Mouse (Mus musculus): Measurements from ENCODE around the gene Ubqln4. TPM values are rescaled to one million over a fixed set of nuclear protein-coding genes. Genes with fewer than 3 reads are reported as not detected.
A peak's percentile ranks its signal among the peaks of the same experiment; 100 is the strongest.
"Not testable (repeated sequence)": the region's sequence is repeated elsewhere in the genome, so short reads cannot be mapped to it uniquely, and the experiment has no call there.

The Ubqln4 gene
- total RNA-seq, 2 experiments from 2014 or later: 56.5 to 57.2 TPM

GRCm38 (mm10) chr3:88563442-88563841 is 9.9 kb downstream of the Ubqln4 start:
- DNase-seq: no peak
- intact Hi-C loops (cut with DNase I): no loop called here

GRCm38 (mm10) chr3:88563966-88564365 is 10.4 kb downstream of the Ubqln4 start:
- intact Hi-C loops (cut with DNase I): no loop called here
- no peak for DNase-seq

- DNase-seq: peak; percentile 49 to 52
- intact Hi-C loops (cut with DNase I): no loop called here
These were observed 12.6 kb downstream of the Ubqln4 start for GRCm38 (mm10) chr3:88566116-88566515.

DNA sequence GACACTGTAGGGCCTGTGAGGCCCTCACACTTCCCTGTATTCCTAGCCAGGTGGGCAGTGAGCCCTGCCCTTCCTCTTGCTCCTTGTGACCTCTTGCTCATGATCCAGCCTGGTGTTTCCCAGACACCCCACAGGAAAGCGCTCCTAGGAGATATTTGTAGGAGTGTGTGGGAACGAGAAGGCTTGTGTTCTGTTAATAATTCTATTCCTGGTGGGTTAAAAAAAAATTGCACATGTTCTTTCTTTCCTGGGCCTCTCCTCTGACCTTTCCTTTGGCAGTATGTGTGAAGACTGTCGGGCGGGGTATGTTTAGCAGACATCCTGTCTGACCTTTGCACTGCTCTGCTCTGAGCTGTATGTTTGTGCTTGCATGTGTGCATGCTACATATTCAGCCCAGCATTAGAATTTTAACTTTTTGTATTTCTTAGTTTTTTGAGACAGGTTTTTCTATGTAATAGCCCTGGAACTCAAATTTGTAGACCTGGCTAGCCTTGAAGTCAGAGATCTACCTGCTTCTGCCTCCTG is 13.0 kb downstream of the Ubqln4 start:
- peak in 1 of 2 experiments; percentile 31 for DNase-seq
- intact Hi-C loops (cut with DNase I): no loop called here

GRCm38 (mm10) chr3:88567892-88568291 is 14.3 kb downstream of the Ubqln4 start:
- intact Hi-C loops (cut with DNase I): no loop called here
- DNase-seq: no peak

DNA sequence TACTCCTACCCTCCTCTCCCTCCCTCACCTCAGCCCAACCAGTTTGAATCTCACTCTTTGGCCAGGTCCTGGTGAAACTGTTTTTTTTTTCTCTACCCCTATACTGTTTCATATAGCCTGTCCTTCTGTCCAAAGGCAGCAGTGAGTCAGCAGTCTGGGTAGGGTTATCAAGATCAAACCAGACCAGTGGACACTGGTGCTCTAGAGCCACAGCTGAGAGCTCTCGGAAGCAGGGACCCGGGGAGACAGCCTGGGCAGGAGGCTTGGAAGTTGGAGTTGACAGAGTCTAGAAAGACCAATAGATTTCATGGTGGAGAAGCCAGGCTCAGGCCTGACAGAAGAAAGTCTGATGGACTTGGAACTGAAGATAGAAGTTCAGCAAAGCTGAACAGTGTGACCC is 15.1 kb downstream of the Ubqln4 start:
- intact Hi-C loops (cut with DNase I): no loop called here
- DNase-seq: no peak

DNA sequence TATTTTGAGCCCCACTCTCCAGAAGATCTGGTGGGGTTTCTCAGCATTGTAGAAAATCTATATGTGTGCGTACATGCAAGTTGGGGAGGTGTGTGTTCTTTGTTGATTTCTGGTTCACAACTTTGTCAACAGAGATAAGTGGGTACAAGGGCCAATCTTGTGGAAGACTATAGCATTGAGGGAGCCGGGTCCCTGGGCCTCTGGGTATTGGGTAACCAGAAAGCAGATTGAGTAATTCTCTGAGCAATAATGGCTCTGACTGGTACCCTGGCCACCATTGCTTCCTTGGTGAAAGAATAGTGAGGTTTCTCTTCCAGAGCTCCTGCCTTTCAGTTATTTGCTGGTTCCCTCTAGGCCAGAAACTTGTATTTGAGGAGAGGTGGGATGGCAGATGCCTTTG is 15.5 kb downstream of the Ubqln4 start:
- intact Hi-C loops (cut with DNase I): no loop called here

GRCm38 (mm10) chr3:88569694-88570093 is 16.1 kb downstream of the Ubqln4 start:
- intact Hi-C loops (cut with DNase I): no loop called here
- DNase-seq: no peak

More for the DNA sequence above, 15.5 kb downstream of the Ubqln4 start:
- no peak for DNase-seq

GRCm38 (mm10) chr3:88570341-88570740 is 16.8 kb downstream of the Ubqln4 start:
- DNase-seq: no peak
- intact Hi-C loops (cut with DNase I): no loop called here

DNA sequence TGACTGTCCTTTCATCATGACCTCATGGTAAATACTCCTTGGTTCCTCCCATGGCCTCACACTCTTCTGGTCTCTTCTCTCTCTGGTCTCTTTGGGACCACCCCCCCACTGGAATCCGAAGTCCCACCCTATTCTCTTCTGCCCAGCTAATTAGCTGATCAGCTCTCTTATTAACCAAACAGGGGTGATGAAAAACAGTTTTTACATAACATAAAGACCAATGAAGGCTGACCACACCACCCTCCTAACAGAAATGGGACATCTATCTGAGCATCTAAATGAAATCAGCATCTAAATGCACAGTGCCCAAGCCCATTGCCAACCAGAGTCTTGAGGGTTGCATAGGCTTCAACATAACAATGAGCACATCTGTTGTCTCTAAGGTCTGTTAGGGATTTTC is 18.3 kb downstream of the Ubqln4 start:
- no peak for DNase-seq
- intact Hi-C loops (cut with DNase I): no loop called here

- DNase-seq: no peak
- intact Hi-C loops (cut with DNase I): no loop called here
These were observed 19.3 kb downstream of the Ubqln4 start for GRCm38 (mm10) chr3:88572835-88573234.

DNA sequence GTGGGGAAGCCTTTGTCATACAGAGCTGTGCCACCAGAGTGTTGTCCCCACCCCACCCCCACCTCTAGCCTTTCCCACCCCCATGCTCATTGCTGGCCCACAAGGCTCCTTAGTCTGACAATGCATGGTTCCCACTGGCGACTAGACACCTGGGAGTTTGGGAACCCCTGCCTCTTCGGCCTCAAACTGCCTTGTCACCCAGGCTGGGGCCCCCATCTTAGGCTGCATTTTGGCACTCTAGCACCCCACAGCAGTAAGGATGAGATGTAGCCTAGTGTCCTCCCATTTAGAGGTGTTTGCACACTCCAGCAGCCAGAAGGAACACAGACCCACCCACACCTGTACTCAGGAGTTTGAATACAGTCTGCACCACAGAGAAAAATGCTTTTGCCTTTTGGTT is 20.3 kb downstream of the Ubqln4 start:
- no peak for DNase-seq
- intact Hi-C loops (cut with DNase I): no loop called here

GRCm38 (mm10) chr3:88575540-88575939 is 22.0 kb downstream of the Ubqln4 start, which contains the start of gene Ssr2:
Ssr2 (plus strand) TSS chr3:88575876.
- no peak for DNase-seq
- intact Hi-C loops (cut with DNase I): no loop called here

DNA sequence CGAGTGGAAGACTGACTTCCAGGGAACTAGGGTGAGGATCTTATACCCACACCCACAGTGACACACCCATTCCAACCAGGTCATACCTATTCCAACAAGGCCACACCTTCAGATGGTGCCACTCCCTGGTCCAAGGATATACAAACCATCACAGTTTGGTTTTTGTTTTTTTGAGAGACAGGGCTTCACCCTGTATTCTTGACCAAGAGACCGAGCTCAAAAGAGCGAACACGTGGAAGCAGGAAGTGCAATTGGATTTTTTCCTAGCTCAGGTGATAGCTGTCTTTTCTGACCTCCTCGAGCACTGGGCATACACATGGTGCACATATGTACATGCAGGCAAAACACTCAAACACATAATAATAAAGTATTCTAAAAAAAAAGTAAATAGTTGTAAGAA is 24.3 kb downstream of the Ubqln4 start:
- DNase-seq; intact Hi-C loops (cut with DNase I): not testable (repeated sequence)

DNA sequence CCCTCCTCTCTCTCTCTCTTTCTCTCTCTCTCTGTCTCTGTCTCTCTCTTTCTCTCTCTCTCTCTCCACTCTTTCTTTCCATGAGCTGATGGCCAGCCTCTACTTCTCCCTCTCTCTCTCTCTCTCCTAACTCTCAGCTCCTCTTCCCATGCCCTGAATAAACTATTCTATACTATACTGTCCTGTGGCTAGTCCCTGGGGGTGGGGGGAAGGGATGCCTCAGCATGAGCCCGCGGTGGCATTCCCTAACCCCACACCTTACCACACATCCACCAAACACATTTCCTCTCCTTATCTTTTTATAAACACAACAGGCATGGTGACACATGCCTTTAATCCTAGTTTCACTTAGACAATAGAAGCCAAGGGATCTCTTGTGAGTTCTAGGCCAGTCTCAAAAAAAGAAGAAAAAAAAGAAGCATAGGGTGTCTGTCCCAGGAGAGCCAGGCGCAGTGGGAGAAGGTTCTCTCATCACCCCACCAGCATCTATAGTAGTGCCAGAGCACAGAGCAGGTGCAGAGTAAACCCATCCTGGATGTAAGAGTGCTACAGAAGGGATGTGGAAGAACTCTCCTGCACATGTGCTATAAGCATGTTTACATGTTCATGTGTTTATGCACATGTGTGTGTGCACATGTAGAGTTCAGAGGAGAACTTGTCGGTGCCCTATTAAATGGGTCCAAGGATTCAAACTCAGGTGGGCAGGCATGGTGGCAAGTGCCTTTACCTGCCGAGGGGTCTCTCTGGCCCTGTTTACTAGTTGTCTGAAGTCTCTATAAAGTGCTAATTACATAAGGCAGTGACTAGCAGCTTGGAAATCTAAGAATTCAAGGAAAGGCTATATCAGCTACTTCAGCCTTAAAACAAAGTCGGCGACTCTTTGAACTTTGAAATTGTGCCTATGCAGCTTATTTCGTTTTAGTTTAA is 25.2 kb downstream of the Ubqln4 start:
- no peak for DNase-seq
- intact Hi-C loops (cut with DNase I): no loop called here

GRCm38 (mm10) chr3:88579454-88580117 is 26.0 kb downstream of the Ubqln4 start:
- intact Hi-C loops (cut with DNase I): no loop called here

GRCm38 (mm10) chr3:88585769-88586168 is 32.2 kb downstream of the Ubqln4 start:
- intact Hi-C loops (cut with DNase I): no loop called here
- no peak for DNase-seq

More at GRCm38 (mm10) chr3:88579454-88580117, 26.0 kb downstream of the Ubqln4 start:
- peak; percentile 86 to 90 for DNase-seq

GRCm38 (mm10) chr3:88586640-88587039 is 33.1 kb downstream of the Ubqln4 start:
- DNase-seq: no peak
- intact Hi-C loops (cut with DNase I): no loop called here

GRCm38 (mm10) chr3:88590246-88590645 is 36.7 kb downstream of the Ubqln4 start:
- intact Hi-C loops (cut with DNase I): loop anchor here (5.0 kb wide), 2 partner anchors 52 to 147 kb away; no protein-coding TSS in a partner anchor
- DNase-seq: no peak

GRCm38 (mm10) chr3:88591044-88591443 is 37.5 kb downstream of the Ubqln4 start:
- DNase-seq: no peak
- intact Hi-C loops (cut with DNase I): loop anchor here (5.0 kb wide), 2 partner anchors 51 to 146 kb away; no protein-coding TSS in a partner anchor

Measured in heart, postnatal 10 days (tissue).